Mouse (Mus musculus): Measurements from ENCODE around the gene Apex1. TPM values are rescaled to one million over a fixed set of nuclear protein-coding genes. Genes with fewer than 3 reads are reported as not detected.
A peak's percentile ranks its signal among the peaks of the same experiment; 100 is the strongest.

Apex1 gene
- polyA plus RNA-seq (2012; rRNA removed): 9.6 and 20.0 TPM in 2 replicates

DNA sequence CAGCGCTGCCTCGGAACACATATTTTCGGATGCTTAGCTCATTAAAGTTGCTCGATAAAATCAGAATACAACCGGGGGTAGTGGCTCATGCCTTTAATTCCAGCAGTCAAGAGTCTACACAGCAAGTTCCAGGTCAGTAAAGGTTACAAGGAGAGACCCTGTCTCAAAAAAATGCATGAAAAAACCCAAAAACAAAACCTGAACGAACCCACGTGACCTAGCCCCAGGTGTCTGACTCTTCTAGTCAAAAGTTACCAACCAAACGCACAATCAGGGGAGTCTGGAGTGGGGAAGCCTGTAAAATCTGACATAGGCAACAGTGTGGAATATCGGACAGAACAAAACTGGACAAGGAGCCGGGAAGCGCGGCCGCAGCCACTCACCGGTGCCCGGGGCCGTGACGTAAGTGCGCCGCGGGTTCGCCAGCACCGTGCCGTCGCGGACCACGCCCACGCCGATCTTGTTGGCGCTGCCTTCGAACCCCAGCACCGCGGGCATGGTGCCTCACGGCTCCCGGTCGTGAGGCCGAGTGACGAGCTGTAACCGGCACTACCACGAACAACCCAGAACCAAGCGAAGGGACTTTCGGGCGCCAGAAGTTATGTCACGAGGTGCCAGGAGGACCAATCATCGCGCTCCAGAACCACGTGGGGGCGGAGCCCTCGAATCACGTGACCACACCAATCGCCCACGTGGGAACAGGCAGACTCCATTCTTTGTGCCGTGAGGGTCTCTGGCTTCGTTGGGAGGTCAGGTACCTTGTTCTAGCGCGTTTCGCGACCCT is at the start of gene Apex1, which contains the start of gene Osgep:
TSS of gene Apex1 (plus strand) at position 688 of the 784 bp plus-strand sequence.
TSS of gene Osgep (minus strand) at position 613 of the 784 bp plus-strand sequence.
- TF ChIP-seq POLR2A (IDR thresholded peaks at IDR 0.05; ENCODE audit: low read depth, low read length) (peak; percentile 74; the same call in 1 of the 2 replicates), CTCF (IDR thresholded peaks at IDR 0.05; ENCODE audit: extremely low read depth, insufficient read length, insufficient replicate concordance, low read depth, low read length) (no peak)
- Histone ChIP-seq H3K27ac (ENCODE audit: insufficient read depth, low read depth, low read length) (peak within 1 kb of the TSS; percentile 93), H3K4me3 (ENCODE audit: low read depth, low read length) (peak within 1 kb of the TSS; percentile 85), H3K36me3 (ENCODE audit: control insufficient read depth, insufficient read depth, low read length) (peaks cover 29% of the 10 kb centered on the region), H3K27me3 (ENCODE audit: control insufficient read depth, insufficient read depth, low read length) (no peaks in the 10 kb centered on the region), H3K4me1 (ENCODE audit: control insufficient read depth, insufficient read depth, insufficient read length, low read length) (peaks cover 3% of the 10 kb centered on the region; the same call in 1 of the 2 replicates)
- WGBS: 1% methylated on average over 57 of the region's 57 CpGs

- TF ChIP-seq POLR2A (IDR thresholded peaks at IDR 0.05; ENCODE audit: low read depth, low read length) (no peak), CTCF (IDR thresholded peaks at IDR 0.05; ENCODE audit: extremely low read depth, insufficient read length, insufficient replicate concordance, low read depth, low read length) (no peak)
- no peaks in the 10 kb centered on the region for H3K27me3 ChIP-seq (ENCODE audit: control insufficient read depth, insufficient read depth, low read length)
- no peaks in the 10 kb centered on the region for H3K36me3 ChIP-seq (ENCODE audit: control insufficient read depth, insufficient read depth, low read length)
- 48% methylated on average over 3 of the region's 3 CpGs for WGBS
- H3K4me3 ChIP-seq (ENCODE audit: low read depth, low read length): no peak overlapping the region
- peaks cover 8% of the 10 kb centered on the region; the same call in 1 of the 2 replicates for H3K4me1 ChIP-seq (ENCODE audit: control insufficient read depth, insufficient read depth, insufficient read length, low read length)
- H3K27ac ChIP-seq (ENCODE audit: insufficient read depth, low read depth, low read length): peak overlapping the region; percentile 76
Observed at GRCm38 (mm10) chr14:50875175-50875574, 49.6 kb upstream of the Apex1 start.

DNA sequence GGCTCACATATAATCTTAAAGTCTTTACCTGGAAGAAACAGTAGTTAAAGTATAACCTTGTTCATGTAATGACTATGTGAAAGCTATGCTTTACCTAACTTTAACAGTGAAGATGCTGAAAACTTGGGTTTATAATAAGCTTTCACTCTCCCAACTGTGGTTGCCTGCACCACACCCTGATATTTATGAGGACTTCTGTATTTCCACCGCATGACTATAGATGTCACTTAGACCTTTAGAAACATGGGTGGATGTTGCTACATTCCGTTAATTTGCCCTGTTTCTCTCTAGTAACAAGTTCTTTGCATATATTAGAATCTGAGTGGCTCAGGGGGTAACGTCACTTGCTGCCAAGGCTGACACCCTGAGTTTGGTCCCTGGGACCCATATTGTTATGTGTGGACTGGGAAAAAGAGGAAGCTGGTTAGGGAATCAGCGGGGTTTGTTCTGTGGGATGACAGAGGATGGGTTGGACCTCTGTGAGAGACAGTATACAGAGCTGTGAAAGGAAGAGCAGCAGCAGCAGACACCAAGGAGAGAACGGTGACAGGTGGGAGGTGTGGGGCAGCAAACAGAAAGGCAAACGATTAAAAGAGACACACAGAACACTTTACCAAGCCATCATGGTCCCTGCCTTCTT is 49.1 kb upstream of the Apex1 start:
- TF ChIP-seq CTCF (IDR thresholded peaks at IDR 0.05; ENCODE audit: extremely low read depth, insufficient read length, insufficient replicate concordance, low read depth, low read length): no peak
- Histone ChIP-seq H3K27ac (ENCODE audit: insufficient read depth, low read depth, low read length) (peak overlapping the region; percentile 51), H3K27me3 (ENCODE audit: control insufficient read depth, insufficient read depth, low read length) (no peaks in the 10 kb centered on the region)

DNA sequence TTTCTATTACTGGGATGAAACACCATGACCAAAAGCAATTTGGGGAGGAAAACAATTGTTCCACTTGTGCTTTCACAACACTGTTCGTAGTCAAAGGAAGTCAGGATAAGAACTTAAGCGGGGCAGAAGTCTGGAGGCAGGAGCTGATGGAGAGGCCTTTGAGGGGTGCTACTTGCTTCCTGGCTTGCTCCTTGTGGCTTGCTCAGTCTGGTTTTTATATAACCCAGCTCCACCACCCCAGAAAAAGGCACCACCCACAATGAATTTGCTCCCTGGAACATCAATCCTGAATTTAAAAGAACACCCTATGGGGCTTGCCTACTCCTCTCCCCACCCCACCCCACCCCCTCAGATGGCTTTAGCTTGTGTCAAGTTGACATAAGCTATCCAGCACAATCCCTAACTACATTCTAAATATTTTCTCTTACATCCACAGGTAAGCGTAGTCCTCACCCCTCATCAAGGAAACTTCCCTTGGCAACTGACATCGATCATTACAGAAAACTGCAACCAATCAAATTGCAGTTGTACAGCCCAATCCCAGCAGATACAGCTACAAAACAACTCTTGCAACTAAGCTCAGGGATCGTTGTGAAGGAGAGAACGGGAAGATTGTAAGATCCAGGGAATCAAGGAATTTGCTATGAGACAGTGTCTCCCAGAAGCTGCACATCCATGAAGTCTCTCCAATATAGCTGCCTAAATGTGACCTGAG is 48.4 kb upstream of the Apex1 start:
- Histone ChIP-seq H3K4me1 (ENCODE audit: control insufficient read depth, insufficient read depth, insufficient read length, low read length) (peaks cover 6% of the 10 kb centered on the region; the same call in 1 of the 2 replicates), H3K36me3 (ENCODE audit: control insufficient read depth, insufficient read depth, low read length) (no peaks in the 10 kb centered on the region), H3K4me3 (ENCODE audit: low read depth, low read length) (no peak overlapping the region), H3K27ac (ENCODE audit: insufficient read depth, low read depth, low read length) (peak overlapping the region; percentile 51; the same call in 1 of the 2 replicates), H3K27me3 (ENCODE audit: control insufficient read depth, insufficient read depth, low read length) (no peaks in the 10 kb centered on the region)
- WGBS: 88% methylated on average over 6 of the region's 6 CpGs
- TF ChIP-seq POLR2A (IDR thresholded peaks at IDR 0.05; ENCODE audit: low read depth, low read length): no peak

More for the DNA sequence above, 49.1 kb upstream of the Apex1 start:
- H3K36me3 ChIP-seq (ENCODE audit: control insufficient read depth, insufficient read depth, low read length): no peaks in the 10 kb centered on the region
- 46% methylated on average over 6 of the region's 6 CpGs for WGBS
- H3K4me1 ChIP-seq (ENCODE audit: control insufficient read depth, insufficient read depth, insufficient read length, low read length): peaks cover 8% of the 10 kb centered on the region; the same call in 1 of the 2 replicates
- no peak overlapping the region for H3K4me3 ChIP-seq (ENCODE audit: low read depth, low read length)

- no peak overlapping the region for H3K4me3 ChIP-seq (ENCODE audit: low read depth, low read length)
- H3K36me3 ChIP-seq (ENCODE audit: control insufficient read depth, insufficient read depth, low read length): no peaks in the 10 kb centered on the region
- H3K4me1 ChIP-seq (ENCODE audit: control insufficient read depth, insufficient read depth, insufficient read length, low read length): peaks cover 15% of the 10 kb centered on the region
- no peak for TF ChIP-seq CTCF (IDR thresholded peaks at IDR 0.05; ENCODE audit: extremely low read depth, insufficient read length, insufficient replicate concordance, low read depth, low read length)
- no peak for TF ChIP-seq POLR2A (IDR thresholded peaks at IDR 0.05; ENCODE audit: low read depth, low read length)
- WGBS: 97% methylated on average over 8 of the region's 8 CpGs
- no peak overlapping the region for H3K27ac ChIP-seq (ENCODE audit: insufficient read depth, low read depth, low read length)
- H3K27me3 ChIP-seq (ENCODE audit: control insufficient read depth, insufficient read depth, low read length): no peaks in the 10 kb centered on the region
Observed at GRCm38 (mm10) chr14:50891621-50892020, 33.1 kb upstream of the Apex1 start.

DNA sequence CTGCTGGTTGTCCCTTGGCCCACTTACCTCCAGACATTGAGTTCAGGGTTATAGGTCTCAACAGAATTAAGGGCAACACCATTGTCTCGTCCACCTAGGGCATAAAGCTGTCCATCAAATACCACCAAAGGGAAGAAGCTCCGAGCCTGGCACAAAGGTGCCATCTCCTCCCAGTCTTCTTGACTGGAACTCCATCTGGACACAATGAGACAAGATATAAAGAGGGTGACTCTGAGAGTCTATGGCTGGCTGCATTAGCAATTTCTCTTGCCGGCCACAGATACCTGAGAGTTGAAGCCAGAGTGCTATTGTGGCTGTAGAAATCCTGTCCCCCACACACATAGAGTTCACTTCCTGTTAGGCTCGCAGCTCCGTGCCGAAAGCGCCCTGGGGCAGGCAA is 32.7 kb upstream of the Apex1 start:
- WGBS: 74% methylated on average over 7 of the region's 7 CpGs

More for the DNA sequence above, 32.7 kb upstream of the Apex1 start:
- no peaks in the 10 kb centered on the region for H3K36me3 ChIP-seq (ENCODE audit: control insufficient read depth, insufficient read depth, low read length)
- H3K4me1 ChIP-seq (ENCODE audit: control insufficient read depth, insufficient read depth, insufficient read length, low read length): peaks cover 17% of the 10 kb centered on the region
- no peak overlapping the region for H3K27ac ChIP-seq (ENCODE audit: insufficient read depth, low read depth, low read length)
- no peak overlapping the region for H3K4me3 ChIP-seq (ENCODE audit: low read depth, low read length)
- H3K27me3 ChIP-seq (ENCODE audit: control insufficient read depth, insufficient read depth, low read length): no peaks in the 10 kb centered on the region
- TF ChIP-seq CTCF (IDR thresholded peaks at IDR 0.05; ENCODE audit: extremely low read depth, insufficient read length, insufficient replicate concordance, low read depth, low read length) (no peak), POLR2A (IDR thresholded peaks at IDR 0.05; ENCODE audit: low read depth, low read length) (no peak)
